Mouse (Mus musculus) liver, adult 2 months (tissue): ENCODE measurements around the gene Colgalt2. TPM values are rescaled to one million over a fixed set of nuclear protein-coding genes. Genes with fewer than 3 reads are reported as not detected.
A peak's percentile ranks its signal among the peaks of the same experiment; 100 is the strongest.

Experiments used
- DNase-seq: peaks from one replicate; pipeline ENCODE4 v3.0.0-alpha.2; 2011; ENCODE audit warnings: low read depth, low spot score; ENCODE audit errors: extremely low read depth
- H3K27ac ChIP-seq: fragments of 200-500 bp; replicated peaks from 2 replicates; pipeline ENCODE4 v1.5.1; 2012; ENCODE audit warnings: low read depth, mild to moderate bottlenecking, control low read depth, inconsistent platforms, low read length; ENCODE audit not compliant: insufficient read depth
- H3K27me3 ChIP-seq: fragments of 200-500 bp; 2 replicates; pipeline ENCODE4 v1.6.1; 2012; ENCODE audit warnings: mild to moderate bottlenecking, moderate library complexity, low read length, inconsistent platforms; ENCODE audit not compliant: control insufficient read depth, insufficient read depth
- H3K36me3 ChIP-seq: fragments of 200-500 bp; 2 replicates; pipeline ENCODE4 v1.6.1; 2012; ENCODE audit warnings: low read length, inconsistent platforms; ENCODE audit not compliant: control insufficient read depth, insufficient read depth
- H3K4me1 ChIP-seq: fragments of 200-500 bp; 2 replicates; pipeline ENCODE4 v1.6.1; 2011; ENCODE audit warnings: low read length; ENCODE audit not compliant: control insufficient read depth, insufficient read depth
- H3K4me3 ChIP-seq: fragments of 200-500 bp; 2 replicates; pipeline ENCODE4 v1.5.1; 2011; ENCODE audit warnings: low read depth, mild to moderate bottlenecking, control low read depth, low read length, moderate library complexity; ENCODE audit not compliant: insufficient read depth
- H3K79me2 ChIP-seq: fragments of 200-500 bp; 2 replicates; pipeline ENCODE4 v1.6.1; 2012; ENCODE audit warnings: inconsistent platforms, mild to moderate bottlenecking, low read length, moderate library complexity; ENCODE audit not compliant: control insufficient read depth, insufficient read depth
- H3K9ac ChIP-seq: fragments of 200-500 bp; 2 replicates; pipeline ENCODE4 v1.6.1; 2012; ENCODE audit warnings: low read depth, mild to moderate bottlenecking, control low read depth, inconsistent platforms, low read length
- CTCF ChIP-seq: fragments of 200-500 bp; IDR thresholded peaks from 2 replicates; pipeline ENCODE4 v1.5.1; 2011; ENCODE audit warnings: low read depth, low read length, control low read depth
- POLR2A ChIP-seq: fragments of 200-500 bp; IDR thresholded peaks from 2 replicates; pipeline ENCODE4 v1.6.1; 2011; ENCODE audit warnings: low read length, control low read depth; ENCODE audit not compliant: insufficient read depth; ENCODE audit errors: extremely low read depth
- WGBS: fragments of 180-500 bp; shearing (Covaris S2); methylation state at CpG from one replicate; pipeline ENCODE4 v1.1.7; 2018; 5-methylcytosine and 5-hydroxymethylcytosine counted together
- polyA plus RNA-seq: library from polyadenylated mRNA; depleted of rRNA; stranded (reverse); fragments of >200 nt; gene quantifications from 2 replicates; pipeline ENCODE4 v1.2.3, GENCODE M21; 2012
- total RNA-seq: library from RNA; depleted of rRNA; stranded (reverse); fragments of >200 nt; gene quantifications from 2 replicates; pipeline ENCODE4 v1.2.3, GENCODE M21; 2014

The Colgalt2 gene
- total and polyA plus RNA-seq, 2 experiments: 0.35 to 1.6 TPM

DNA sequence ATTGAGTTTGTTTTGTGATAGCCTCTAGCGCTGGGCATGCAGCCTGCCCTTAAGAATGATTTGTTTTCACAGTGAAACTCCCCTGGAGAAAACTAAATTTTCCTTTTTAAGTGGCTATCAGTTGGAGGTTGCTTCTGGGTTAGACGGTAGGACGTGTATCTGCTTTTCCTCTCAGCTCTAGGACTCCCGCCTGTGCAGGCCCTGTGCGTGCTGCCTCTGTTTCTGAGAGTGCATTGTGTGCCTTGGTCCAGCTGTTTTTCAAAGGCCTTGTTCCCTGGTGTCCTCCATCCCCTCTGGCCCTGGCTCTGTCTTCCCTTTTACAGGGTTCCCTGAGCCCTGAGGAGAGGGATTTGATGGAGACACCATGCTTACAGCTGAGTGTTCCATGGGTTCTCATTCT, 58.0 kb downstream of the Colgalt2 start:
- no peak overlapping the region for H3K4me3 ChIP-seq
- no peaks in the 10 kb centered on the region for H3K27me3 ChIP-seq
- 80% methylated on average over 5 of the region's 5 CpGs for whole genome bisulfite sequencing
- H3K79me2 ChIP-seq: no peaks in the 10 kb centered on the region
- no peak overlapping the region for H3K27ac ChIP-seq
- H3K36me3 ChIP-seq: no peaks in the 10 kb centered on the region
- TF ChIP-seq CTCF: no peak
- TF ChIP-seq POLR2A: no peak
- no peak for DNase-seq
- H3K4me1 ChIP-seq: no peaks in the 10 kb centered on the region
- no peak overlapping the region for H3K9ac ChIP-seq

DNA sequence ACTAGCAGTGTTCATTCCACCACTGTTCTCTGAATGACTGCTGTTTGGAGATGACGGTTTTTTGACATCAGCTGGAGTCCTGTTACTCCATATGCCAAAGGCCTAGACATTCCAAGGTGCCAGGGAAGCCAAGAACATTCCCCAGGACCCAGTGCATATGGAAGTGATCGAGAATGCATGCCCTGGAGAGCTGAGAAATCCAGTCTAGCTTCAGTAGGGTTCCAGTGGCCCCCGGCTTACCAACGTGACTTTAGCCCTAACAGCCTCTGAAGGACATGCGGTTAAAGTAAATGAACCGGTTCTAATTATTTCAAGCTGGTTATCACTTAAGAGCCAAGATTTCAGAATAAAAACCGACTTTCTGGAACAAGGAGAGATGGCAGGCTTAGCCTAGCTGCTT, 59.4 kb downstream of the Colgalt2 start:
- DNase-seq: no peak

DNA sequence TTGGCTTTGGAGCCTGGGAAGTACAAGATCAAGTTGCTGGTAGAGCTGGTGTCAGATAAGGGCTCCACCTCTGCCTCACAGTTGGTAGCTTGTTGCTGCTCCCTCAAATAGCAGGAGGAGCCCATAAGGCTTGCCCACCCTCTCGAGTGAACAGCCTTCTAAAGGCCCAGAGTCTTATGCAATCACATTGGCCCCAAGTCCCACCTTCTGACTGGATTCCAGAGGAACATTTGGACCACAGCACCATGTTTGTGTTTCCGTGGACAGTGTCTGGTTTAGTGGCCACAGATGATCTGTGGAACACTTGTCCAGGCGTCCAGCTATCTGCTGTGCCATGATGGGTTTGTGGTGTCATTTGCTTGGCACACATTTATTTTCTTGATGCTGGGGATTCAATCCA, 61.3 kb downstream of the Colgalt2 start:
- 68% methylated on average over 3 of the region's 3 CpGs for WGBS
- no peak for DNase-seq
- H3K27me3 ChIP-seq: no peaks in the 10 kb centered on the region
- TF ChIP-seq POLR2A (no peak), CTCF (no peak)
- no peaks in the 10 kb centered on the region for H3K79me2 ChIP-seq
- H3K27ac ChIP-seq: no peak overlapping the region
- H3K9ac ChIP-seq: no peak overlapping the region
- no peak overlapping the region for H3K4me3 ChIP-seq
- no peaks in the 10 kb centered on the region for H3K4me1 ChIP-seq
- no peaks in the 10 kb centered on the region for H3K36me3 ChIP-seq

More for the DNA sequence above, 59.4 kb downstream of the Colgalt2 start:
- H3K79me2 ChIP-seq: no peaks in the 10 kb centered on the region
- no peaks in the 10 kb centered on the region for H3K36me3 ChIP-seq
- H3K4me3 ChIP-seq: no peak overlapping the region
- no peak overlapping the region for H3K9ac ChIP-seq
- no peaks in the 10 kb centered on the region for H3K4me1 ChIP-seq
- no peak for TF ChIP-seq CTCF
- TF ChIP-seq POLR2A: no peak
- no peak overlapping the region for H3K27ac ChIP-seq
- 95% methylated on average over 7 of the region's 7 CpGs for WGBS
- no peaks in the 10 kb centered on the region for H3K27me3 ChIP-seq

DNA sequence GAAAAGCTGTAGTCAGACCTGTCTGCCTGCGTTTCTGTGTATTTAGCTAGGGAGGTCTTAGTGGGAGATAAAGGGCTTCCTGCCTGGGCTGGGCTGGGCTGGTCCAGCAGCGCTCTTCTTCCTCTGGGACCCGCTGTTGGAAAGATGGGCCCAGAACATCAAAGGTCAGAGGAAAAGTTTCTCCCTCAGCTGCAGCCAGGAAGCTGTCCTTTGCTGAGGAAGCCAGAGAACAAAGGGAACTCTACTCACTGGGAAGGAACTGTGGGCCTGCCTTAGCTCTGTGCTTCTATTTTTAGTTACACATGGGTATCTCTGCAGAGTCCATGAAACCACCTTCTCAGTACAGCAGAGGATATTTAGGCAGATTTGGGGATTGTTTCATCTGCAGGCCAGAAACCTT, 62.2 kb downstream of the Colgalt2 start:
- no peak overlapping the region for H3K4me3 ChIP-seq
- TF ChIP-seq CTCF: no peak
- no peak for TF ChIP-seq POLR2A
- H3K27ac ChIP-seq: peak overlapping the region; percentile 39
- no peaks in the 10 kb centered on the region for H3K79me2 ChIP-seq
- 60% methylated on average over 3 of the region's 3 CpGs for WGBS
- no peaks in the 10 kb centered on the region for H3K36me3 ChIP-seq
- no peaks in the 10 kb centered on the region for H3K4me1 ChIP-seq
- H3K9ac ChIP-seq: no peak overlapping the region
- no peaks in the 10 kb centered on the region for H3K27me3 ChIP-seq
- DNase-seq: peak; percentile 11

DNA sequence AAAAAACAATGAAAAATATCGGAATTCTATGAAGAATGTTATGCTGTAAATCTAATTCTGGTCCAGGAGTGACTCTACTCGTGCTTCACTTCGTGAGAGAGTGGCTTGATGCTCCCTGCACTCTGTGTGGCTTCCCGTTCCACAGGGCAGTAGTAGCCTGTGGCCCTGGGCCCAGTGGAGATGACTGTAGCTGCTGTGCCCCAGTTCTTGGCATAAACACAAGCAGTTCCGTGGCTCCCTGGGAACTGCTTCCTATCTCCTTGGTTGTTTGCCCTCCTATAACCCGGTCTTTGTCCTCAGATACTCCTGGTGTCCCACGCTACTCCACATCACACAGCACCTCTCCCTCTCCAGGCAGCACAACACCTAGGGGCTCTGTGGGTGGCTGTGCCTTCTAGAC, 62.7 kb downstream of the Colgalt2 start:
- no peaks in the 10 kb centered on the region for H3K27me3 ChIP-seq
- H3K4me1 ChIP-seq: no peaks in the 10 kb centered on the region
- no peaks in the 10 kb centered on the region for H3K79me2 ChIP-seq
- 68% methylated on average over 7 of the region's 7 CpGs for WGBS
- H3K9ac ChIP-seq: no peak overlapping the region
- DNase-seq: no peak
- H3K36me3 ChIP-seq: no peaks in the 10 kb centered on the region
- TF ChIP-seq POLR2A: no peak
- no peak for TF ChIP-seq CTCF
- peak overlapping the region; percentile 49; the same call in 1 of the 2 replicates for H3K27ac ChIP-seq
- no peak overlapping the region for H3K4me3 ChIP-seq

DNA sequence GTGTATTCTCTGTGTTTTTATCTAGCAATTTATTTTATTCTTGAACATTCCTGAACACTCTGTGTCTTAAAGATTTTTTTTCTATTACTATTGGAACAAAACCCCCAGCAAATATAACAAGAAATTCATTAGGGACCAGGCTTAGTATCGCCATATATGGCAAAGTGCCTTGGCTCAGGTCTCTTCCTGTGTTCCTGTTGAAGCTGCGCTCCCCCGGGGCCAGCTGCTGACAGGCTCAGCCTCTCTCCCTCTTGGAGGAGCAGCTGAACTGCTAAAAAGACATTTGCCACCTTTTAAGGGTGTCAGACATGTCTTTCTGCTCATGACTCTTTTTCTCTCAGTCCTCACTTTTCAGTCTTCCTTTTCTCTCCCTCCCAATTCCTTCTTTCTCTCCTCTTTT, 66.7 kb downstream of the Colgalt2 start:
- peak; percentile 6 for DNase-seq
- TF ChIP-seq POLR2A (no peak), CTCF (no peak)
- H3K79me2 ChIP-seq: no peaks in the 10 kb centered on the region
- H3K36me3 ChIP-seq: no peaks in the 10 kb centered on the region
- WGBS: 26% methylated on average over 3 of the region's 3 CpGs
- H3K27me3 ChIP-seq: no peaks in the 10 kb centered on the region
- H3K4me3 ChIP-seq: no peak overlapping the region
- no peak overlapping the region for H3K9ac ChIP-seq
- H3K4me1 ChIP-seq: no peaks in the 10 kb centered on the region
- H3K27ac ChIP-seq: no peak overlapping the region
